Mouse (Mus musculus) bone marrow, adult 2 months (tissue): ENCODE measurements around the gene Shld1.

Experiments used
- CTCF ChIP-seq: fragments of 200-500 bp; IDR thresholded peaks from 2 replicates; pipeline ENCODE4 v1.5.1; 2011; ENCODE audit warnings: low read length, control low read depth; ENCODE audit not compliant: control insufficient read depth, insufficient read depth
- POLR2A ChIP-seq: fragments of 200-500 bp; IDR thresholded peaks from 2 replicates; pipeline ENCODE4 v1.6.1; 2011; ENCODE audit warnings: low read depth, mild to moderate bottlenecking, control low read depth, low read length, borderline replicate concordance; ENCODE audit not compliant: control insufficient read depth

- TF ChIP-seq POLR2A (no peak), CTCF (no peak)
Observed at GRCm38 (mm10) chr2:132710488-132710887, 23.8 kb downstream of the Shld1 start.
